Mouse (Mus musculus): ENCODE measurements at regions not wholly inside any gene's neighbourhood (a gene's known extent, or its start where the extent isn't known, plus 50 kb on each side); places are given as distances from the start of the nearest gene placed in this dataset.

- TF ChIP-seq CTCF (IDR thresholded peaks at IDR 0.05) (no peak), POLR2A (IDR thresholded peaks at IDR 0.05; ENCODE audit: insufficient read depth, low read depth, low read length) (no peak)
Measured at GRCm38 (mm10) chr1:51657203-51657602, 179.0 kb upstream of the Nabp1 start.
